Mouse (Mus musculus) neutrophil, adult 5-6 weeks (primary cell): ENCODE measurements at regions not wholly inside any gene's neighbourhood (a gene's known extent, or its start where the extent isn't known, plus 50 kb on each side); places are given as distances from the start of the nearest gene placed in this dataset.
A peak's percentile ranks its signal among the peaks of the same experiment; 100 is the strongest.

Experiments
- ATAC-seq: fragments of 151-379, 151-347 bp; 2 replicates; pipeline ENCODE4 v1.8.0; 2017; ENCODE audit warnings: mild to moderate bottlenecking, moderate TSS enrichment; ENCODE audit not compliant: insufficient number of reproducible peaks, poor library complexity, low FRiP score, severe bottlenecking; ENCODE audit errors: extremely low read depth

DNA sequence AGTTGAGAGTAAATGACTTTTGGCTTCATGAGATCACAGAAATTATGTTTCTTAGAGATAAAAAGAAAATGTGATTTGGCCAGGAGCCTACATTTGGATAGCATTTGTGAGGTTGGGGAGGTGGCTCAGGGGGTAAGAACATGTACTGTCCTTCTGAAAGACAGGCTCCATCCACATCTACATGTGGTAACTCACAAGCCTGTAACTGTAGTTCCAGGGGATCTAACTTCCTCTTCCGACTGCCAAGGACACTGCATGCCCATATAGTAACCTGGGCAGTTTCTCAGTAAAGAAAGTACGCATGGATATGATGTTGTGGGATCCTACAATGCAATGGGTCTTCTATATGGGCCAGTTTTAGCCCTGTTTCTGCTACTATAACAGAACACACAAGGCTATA is 779.4 kb upstream of the Car8 start:
- no peak for ATAC-seq

DNA sequence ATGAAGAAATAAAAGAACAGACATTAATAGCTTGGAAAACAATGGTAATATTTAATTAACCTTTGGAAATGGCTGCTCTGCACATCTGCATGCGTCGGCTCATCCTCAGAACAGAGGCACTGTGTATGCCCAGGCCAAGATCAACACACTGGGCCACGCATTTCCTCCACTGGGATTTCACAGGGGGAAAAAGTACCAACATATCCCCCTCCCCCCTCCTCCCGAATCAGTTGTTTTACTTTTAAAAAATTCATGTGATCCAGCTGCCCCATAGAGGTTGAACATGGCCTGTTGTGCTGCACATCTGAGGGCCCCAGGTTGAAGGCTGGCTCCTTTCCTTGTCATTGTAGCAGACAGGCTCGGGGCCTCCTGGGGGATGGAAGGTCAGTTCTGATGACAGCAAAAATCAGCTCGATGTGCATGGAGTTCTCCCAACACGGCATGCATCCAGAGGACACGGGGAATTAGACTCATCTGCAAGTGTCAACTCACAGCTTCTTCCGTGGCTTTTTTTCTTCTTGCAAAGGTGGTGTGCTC is 777.7 kb upstream of the Car8 start:
- no peak for ATAC-seq

DNA sequence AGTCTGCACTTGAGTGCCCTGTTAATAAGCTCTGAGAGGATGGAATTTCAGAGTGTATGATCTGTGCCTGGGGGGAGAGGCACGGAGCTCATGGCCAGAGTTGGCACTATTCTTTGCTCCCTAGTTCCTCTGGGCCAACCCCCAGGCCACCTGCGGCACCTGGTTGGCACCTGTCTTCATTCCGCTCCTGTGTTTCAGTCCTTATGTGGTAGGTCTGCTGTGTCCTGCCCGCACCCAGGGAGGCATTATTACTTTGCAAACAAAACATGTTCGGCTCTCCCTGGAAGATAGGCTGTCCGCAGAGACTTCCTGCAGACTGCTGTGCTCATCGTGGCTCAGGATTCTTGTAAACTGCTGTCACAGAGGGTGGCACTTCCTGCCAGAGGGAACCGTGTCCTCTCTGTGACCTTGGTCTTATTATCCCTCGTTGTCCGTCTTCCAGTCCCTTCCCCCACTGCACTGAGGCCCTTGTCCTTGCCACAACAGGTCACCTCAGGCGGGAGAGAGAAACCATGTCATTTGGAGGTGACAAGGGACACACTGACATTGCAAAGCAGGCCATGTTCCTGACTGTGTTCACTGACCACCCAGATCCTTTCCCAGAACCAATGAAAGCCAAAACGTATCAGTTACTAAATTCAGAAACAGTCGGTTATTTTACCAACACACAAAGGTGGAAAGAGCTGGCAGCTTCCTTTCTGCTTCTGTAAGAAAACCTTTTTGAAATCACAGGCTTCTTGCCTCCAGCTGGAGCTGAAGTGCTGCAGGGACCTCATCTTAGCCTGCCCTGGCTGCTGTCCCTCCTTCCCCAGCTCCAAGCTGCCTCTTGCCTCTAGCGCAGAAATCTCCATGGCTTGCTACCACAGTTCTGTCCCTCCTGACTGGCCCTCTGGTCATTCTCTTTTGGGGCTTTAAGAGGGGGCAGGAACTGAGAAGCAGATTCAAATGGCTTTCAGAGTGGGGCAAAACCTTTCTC is 777.0 kb upstream of the Car8 start:
- ATAC-seq, result no peak

DNA sequence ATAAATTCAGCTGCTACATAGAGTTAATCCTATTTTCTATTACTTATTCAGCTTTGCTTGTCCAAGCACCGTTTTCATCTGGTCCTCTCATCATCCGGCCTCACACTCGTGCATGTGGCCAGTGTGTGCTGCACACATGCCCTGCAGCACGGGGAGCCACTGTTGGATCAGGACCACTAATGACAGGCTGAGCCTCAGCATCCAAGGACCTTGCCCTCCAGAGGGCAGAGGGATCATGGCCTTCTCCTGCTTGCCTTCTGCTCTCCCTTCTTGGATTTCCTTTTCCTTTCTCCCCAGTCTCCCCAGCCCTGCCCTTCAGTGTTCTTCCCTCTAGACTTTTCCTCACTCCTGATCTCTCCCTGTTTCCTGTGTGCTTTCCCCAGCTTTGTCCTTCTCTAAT is 776.1 kb upstream of the Car8 start:
- no peak for ATAC-seq

DNA sequence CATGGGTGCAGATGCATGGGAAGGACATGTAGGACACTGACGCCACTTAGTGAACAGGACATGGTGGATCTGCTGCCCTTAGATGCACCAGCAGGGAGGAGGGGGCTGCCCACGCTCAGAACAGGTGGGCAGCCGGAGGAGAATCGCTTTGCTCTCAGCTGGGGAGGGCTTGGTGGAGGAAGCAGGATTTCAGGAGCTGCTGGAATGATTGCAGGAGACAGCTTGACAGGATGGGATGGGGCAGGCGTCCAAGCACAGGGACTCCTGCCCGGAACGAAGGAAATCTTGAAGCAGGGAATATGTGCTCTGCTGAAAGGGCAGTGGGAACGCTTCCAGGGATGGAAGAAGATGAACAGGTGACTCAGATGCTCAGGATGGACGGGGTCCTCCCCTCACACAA is 773.9 kb upstream of the Car8 start:
- ATAC-seq, result no peak

DNA sequence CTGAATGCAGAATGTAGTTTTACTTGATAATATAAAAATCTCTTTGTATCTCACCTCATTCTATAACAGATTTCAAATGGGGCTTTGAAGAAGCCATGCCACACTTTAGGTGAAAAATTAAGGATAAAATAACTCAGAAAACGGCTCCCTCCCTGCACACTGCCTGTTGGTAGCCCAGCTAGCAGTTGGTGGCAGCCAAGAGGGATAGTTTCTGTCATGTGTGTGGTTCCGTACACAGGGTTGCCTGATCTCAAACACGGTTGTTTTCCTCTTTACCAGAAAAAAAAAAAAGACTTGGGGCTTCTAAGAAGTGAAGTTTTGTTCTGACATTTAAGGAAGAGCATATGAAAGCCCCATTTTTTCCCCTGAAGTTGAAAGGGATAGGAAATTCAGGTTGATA is 773.1 kb upstream of the Car8 start:
- no peak for ATAC-seq

DNA sequence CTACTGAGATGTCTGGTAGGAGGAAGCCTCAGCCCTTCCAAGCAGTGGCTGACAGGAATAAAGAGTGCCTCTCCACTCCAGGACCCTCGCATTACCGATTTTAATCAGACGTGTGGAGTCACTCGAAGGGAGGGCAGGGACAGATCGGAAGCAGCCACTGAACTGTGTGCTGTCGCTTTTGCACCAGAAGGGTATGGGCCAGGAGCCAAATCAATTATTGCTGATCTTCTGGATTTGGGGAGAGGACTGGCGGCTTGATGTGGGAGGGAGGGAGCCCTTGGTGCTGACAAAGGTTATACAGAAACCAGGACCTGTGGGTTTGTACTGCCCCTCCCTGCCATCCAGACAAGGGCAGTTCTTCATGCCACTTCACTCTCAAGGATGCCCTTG is 772.3 kb upstream of the Car8 start:
- no peak for ATAC-seq

DNA sequence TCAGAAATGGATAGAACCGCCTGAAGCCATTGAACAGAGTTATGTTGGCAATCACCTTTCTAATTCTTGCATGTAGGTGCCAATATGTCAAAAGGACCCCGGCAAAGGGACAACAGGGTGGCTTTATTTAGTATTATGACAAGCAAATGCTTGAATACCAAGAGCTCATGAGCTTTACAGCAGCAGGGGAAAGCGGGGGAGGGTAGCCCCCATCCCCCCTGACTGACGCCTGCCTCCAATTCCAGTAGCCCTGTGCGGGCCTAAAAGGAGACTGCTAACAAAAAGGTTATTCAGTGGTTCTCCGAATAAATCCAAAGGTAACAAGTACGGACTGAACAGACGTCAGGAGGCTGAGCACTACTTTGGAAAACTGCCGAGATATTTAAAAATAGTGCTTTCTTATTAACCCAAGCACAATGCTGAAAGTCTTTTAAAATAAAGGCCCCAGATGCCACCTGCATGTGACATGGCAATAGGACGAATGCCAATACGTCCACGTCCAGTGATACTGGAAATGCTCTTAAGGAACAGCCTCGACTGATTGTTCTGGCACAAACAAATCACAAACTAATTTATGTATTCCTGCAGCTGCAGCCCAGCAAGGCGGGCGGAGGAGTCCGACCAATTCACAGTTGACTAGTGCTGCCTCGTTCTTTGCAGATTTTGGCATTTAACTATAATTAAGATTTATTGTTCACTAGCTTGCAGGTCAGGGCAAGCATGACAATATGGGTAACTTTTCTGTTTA is 771.7 kb upstream of the Car8 start:
- no peak for ATAC-seq

DNA sequence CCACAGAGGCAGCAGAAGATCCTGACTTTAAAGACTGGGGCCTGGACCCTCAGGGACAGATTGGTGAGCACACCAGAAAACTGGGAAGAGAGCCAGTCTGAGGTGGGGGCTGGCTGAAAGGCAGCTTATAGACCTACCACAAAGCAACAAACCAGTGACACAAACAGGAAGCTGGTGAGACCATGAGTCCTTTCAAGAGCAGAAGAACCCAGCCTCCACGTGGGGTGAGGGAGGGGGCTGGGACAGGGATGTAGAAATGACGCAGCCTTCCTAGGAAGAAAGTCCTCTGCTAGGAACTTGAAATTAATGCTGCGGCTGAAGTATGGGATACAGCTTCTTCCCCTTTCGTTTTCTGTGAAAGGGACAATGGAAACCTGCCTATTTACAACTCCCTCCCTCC is 770.8 kb upstream of the Car8 start:
- 0 out of 2 replicates have a peak, but pooled peaks have one; percentile 13 for ATAC-seq

DNA sequence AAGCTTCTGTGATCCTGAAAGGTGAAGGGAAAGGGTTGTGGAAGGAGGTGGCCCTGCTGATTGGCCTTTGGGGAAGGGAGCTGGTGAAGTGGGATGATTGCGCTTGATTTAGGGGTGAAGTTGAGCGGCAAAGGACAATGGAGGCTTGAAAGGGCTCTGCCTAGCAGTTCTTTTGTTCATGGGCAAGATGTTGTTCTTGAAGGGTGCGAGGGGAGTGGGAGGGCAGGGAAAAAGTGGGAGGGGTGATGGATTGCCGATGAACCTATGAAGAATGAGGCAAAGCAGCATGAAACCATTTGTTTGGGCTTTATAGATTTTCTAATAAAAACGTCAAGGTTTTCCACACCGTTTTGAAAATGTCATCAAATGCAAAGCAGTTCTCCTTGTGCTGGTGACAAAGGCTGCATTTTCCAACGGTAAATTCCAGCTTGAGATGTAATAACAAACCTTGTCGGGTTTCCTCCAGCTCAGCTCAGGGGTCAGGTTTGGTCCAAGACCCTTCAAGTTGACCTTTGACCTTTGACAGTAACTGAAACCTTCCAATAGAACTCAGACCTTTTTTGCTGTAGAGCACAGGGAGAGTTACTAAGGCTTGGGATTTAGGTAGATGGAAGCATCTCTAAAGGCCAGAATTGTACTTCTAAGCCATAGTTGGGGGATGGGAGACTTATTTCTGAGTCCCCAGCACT is 767.2 kb upstream of the Car8 start:
- ATAC-seq, result no peak

DNA sequence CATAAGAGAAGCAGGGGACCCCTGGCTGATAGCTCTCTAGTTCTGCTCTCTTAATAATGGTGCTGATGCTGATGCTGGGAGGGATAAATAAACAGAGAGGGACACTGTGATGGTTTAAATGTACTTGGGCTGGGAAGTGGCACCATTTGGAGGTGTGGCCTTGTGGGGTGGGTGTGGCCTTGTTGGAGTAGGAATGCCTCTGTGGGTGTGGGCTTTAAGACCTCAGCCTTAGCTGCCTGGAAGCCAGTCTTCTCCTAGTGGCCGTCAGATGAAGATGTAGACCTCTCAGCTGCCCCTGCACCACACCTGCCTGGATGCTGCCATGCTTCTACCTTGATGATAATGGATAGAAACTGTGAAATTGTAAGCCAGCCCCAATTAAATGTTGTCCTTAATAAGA is 765.0 kb upstream of the Car8 start:
- ATAC-seq, result no peak

DNA sequence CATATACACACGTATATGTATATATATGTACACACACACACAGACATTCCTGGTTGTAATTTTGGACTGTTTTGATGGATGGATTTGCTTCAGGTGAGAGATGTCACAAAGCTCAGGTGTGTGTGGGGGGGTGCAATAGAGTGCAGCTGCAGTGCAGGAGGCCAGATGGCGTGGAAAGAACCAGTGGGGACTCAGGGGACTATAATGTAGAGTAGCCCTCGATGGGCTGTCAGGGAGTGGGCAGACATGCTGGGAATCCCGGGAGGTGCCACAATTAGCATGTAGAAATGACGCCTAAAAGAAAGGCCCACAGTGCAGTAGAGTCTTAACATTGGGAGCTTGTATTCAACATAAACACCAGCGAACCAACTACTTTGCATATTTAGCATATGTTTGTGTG is 763.5 kb upstream of the Car8 start:
- no peak for ATAC-seq

DNA sequence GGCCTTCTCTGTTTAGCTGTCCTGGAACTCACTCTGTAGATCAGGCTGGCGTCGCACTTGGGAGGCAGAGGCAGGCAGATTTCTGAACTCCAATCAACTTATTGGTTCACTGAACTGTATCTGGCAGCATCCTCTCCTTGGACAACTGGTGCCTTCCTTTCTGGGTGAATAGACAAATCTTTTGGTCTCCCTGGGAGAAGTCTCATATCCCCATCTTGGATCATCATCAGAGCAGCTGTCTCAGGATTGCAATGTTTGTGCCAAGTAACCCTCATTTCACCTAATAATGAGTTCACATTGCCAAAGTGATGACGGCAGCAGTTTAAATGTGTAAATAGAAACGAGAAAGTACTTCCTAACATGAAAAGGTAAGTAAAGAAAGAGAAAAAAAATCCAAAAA is 759.8 kb upstream of the Car8 start:
- no peak for ATAC-seq

DNA sequence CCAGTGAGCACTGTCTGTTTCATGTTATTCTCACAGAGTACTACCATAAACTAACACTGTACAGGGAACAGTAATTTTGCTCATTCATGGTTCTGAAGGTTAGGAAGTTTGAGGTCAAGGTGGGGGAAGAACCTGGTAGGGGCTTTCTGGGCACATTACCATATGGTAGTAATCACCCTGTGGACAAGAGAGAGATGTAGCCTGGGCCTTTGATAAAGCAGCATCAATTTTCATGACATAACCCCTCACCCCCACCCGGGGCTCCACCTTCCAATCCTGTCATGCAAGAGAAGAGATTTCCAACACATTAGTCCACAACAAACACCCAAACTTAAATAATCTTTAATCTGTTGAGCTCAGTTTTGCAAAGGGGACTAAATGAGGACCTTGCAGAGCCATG is 753.3 kb upstream of the Car8 start:
- ATAC-seq, result no peak

DNA sequence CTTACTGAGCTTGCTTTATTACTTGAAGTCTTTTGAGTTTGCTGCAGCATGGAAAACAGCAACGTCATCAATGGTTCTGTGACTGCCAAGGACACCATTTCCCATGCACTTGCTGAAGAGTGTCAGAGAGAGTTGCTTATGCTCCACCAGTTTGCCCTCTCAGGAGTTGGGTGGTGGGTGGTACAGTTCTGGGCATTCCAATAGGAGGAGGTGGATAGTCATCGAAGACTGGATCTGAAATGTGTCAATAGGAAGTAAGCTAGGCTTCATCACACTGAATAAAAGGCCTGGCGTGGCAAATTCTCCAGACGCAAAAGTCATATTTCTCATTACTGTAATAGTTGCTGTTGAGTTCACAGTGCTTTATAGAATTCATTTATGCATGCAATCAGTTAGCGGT is 751.7 kb upstream of the Car8 start:
- no peak for ATAC-seq

DNA sequence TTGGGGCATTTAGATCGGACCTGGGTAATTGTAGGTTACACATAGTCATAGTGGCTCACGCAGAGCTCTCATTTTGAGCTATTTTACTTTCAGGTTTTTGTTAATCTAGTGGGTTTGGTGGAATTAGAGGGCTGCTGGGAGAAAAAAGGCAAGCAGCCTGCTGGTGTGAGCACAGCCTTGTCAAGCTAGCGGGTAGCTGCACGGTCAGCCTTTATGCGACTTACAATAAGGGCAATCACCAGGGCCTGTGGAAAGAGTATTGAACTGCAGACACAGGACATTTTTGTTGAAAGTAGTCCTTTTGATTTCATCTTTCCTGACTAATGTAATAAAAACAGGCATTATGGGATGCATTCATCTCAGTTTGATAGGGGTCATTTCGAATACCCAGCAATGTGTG is 750.8 kb upstream of the Car8 start:
- no peak for ATAC-seq

DNA sequence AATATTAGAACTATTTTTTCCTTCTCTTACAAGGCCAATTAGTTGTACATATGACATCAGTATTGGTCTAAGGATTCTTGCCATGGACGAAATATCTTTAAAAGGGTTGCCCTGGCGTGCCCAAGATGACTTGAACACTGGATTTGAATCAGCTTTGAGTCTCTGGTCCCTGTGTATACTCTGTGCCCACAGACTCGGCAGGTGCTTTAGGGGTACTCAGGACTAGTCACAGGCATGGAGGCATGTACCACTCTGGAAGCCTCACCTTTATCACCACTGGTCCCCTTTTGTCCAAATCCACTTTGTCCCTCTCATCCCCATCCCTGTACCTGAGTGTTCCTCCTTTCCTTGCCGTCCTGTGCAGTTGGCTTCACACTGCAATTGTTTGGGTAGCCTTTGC is 750.3 kb upstream of the Car8 start:
- ATAC-seq, result no peak

DNA sequence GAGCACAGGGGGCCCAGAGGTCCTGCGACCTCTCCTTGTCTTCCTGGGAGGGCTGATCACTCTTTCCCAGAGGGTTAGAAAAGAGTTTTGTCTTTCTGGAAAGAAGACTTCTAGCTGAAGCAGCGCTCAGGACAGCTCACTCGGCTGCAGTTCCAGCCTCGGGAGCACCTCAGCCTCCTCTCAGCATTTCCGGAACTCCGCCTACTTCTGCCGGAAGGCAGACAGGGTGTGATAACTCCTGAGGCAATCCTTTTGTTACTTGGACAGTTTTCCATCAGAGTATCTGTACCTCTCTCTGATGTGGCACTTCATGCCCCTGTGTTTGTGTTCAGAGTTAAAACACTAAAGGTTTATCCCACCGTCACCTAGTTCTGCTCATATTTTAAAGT is 749.5 kb upstream of the Car8 start:
- no peak for ATAC-seq

DNA sequence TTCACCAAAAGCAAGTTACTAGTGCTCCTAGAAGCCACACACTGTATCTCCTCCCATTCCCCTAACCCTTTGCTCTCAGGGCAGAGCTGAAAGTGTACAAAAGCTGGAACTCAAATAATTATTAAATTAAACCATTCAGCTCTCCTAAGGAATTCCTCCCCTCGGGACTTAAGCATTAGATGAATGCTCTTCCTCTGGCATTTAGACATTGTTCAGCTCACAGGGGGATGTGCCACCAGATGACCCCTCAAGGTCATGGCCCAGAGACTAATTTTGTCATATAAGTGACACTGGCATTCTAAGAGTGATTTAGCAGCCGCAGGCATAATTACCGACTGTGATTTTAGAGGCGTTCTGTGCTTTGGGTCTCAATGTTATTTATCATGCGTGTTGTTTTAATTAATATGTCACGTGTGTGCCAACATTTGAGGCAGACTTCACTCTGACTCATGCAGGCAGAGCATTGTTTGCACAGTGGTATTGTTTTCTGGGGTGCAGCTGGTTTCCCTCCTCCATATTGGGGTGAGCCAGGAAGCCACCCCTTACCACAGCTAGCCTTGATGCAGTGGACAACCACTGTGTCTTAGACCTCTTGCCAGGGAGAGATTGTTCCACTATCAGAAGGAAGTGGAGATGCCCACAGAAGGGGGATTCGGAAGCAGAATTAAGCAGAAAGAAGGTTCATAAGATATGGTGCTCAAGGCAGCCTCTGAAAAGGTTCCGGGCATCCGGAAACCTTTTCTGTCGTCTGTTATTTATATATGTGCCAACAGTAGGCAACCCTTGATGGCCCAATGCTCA is 748.9 kb upstream of the Car8 start:
- ATAC-seq, result no peak
